Mouse (Mus musculus) liver, adult 2 months (tissue): Measurements from ENCODE around the gene Lrrc37a.

ENCODE experiments used
- CTCF ChIP-seq: fragments of 200-500 bp; IDR thresholded peaks from 2 replicates; pipeline ENCODE4 v1.5.1; 2011; ENCODE audit warnings: low read depth, low read length, control low read depth
- POLR2A ChIP-seq: fragments of 200-500 bp; IDR thresholded peaks from 2 replicates; pipeline ENCODE4 v1.6.1; 2011; ENCODE audit warnings: low read length, control low read depth; ENCODE audit not compliant: insufficient read depth; ENCODE audit errors: extremely low read depth

DNA sequence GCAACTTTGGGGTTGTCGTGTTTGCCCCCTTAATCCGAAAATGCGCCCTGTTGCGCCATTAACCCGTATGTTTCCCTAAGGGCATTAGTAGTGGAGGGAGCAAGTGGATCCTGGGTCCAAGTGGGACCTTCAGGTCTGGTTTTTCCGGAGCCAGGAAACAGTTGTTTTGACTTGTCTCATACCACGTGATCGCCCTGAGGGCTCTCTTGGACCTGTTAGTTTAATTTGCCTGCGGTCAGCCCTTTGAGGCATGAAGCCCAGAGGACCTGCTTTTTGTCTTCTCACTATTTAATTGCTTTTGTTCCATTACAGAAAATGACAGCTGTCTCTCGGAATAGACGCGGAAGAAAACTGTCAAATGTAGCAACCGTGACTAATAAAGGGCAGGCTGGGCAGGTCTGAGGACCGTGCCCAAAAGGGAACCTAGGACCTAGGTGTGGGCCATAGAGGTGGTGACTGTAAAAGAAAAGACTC, 91.4 kb downstream of the Lrrc37a start:
- no peak for TF ChIP-seq CTCF
- no peak for TF ChIP-seq POLR2A
